Mouse (Mus musculus) ovary, postnatal 10 days (tissue): ENCODE data around the gene Umad1.

Experiments
- DNase-seq: peaks from one replicate; pipeline ENCODE4 v3.0.0; 2022; ENCODE audit warnings: low spot score

Gene Umad1

DNA sequence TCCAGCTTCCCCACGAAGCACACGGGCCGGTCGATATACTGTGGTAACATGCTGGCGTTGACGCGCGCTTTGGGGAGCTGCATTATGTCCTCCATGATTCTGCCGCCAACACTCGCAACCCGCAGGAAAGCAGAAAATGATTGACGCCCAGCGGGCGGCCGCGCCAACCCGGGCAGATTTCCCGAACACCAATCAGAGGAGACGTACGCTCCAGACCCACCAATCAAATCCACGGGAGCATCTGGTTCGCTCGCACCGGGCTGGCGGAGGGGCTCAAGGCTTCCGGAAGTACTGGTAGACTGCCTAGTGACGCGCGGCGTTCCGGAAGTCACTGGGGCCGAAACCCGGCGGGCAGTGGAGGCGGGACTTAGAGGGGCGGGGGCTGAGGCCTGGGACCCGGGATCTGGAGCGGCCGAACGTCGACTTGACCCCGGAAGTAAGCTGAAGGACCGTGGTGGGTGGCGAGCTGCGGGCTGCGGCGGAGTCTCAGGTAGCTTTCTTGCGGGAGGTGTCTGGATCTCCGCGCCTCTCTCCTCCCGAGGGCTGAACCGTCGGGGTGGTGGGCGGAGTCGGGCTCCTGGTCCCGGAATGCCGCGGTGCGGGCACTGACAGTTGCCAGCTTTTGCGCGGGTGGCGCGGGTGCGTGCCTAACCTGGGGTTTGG lies at the start of gene Umad1, which contains the start of the genes Rpa3 and Gm45062:
Gene Umad1 (plus strand): TSS at position 285 of the 663 bp plus-strand sequence.
Gene Rpa3 (minus strand): TSS at position 170 of the 663 bp plus-strand sequence.
Gene Gm45062 (plus strand): TSS at position 447 of the 663 bp plus-strand sequence.
- DNase-seq, result peak; percentile 90

DNA sequence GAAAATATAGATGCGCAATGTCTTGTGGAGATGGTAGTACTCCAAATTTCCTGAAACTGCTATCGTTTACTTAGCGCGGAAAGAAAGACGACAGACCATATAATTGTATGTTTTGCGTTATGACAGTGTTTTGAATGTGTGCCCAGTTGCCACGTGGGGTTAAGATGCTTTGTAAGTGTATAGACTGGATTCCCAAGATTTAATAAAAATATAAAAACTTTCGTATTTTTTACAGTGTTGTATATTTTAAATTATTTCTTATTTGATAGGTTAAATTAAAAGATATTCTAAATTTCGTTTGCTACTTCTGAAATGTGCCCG lies 49.3 kb upstream of the Umad1 start:
- DNase-seq, result no peak

DNA sequence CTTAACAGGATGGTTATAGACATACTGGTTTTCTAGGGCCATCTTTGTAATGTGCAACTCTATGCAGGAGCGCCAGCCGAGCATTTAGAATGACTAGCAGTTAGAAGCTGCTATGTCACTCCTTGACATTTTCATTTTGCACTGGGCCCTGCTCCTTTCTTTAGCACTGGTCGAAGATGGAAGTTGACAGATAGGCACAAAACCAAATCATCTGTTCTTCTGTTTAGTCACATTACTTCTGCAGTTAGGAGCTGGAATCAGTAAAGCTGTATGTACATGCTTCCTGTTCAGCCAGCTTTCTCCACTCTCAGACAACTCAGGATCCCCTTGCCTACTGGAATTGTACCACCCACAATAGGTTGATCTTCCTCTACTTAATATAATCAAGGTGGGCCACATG lies 48.4 kb upstream of the Umad1 start:
- DNase-seq, result no peak

DNA sequence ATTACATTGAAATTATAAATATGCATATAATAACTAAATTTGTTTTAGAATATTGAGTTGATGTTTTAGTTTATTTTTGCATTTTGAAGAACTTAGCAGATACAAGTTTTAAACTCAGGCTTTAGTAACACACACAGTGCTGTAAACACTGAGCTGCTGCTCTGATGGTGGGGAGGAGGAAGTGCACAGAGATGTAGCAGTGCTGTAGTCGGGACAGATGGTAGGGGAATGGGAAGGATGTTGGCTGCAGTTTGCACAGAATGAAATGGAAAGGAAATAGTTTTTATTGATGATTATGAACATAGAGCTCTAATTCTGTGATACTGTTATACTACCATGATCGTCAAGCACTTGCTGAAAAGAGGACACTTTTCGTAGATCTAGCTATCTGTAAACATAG lies 32.1 kb upstream of the Umad1 start:
- no peak for DNase-seq

DNA sequence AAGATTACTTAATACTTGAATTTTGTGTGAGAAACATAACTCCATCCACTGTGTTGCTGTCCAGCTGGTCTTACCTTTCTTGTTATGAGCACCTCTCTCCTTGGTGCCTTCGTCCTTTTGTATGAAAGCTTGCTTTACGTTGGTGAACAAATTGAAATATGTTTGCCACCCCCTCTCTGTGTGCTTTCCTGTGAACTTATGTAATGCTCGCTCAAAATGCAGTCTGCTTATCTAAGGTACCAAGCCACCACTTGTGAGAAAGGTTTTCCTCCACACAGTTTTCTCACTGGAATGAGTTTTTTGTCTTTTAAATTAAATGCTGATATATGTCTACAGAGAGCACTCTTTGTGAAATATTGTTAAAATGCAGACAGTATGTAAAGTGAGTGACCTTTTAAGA lies 30.5 kb upstream of the Umad1 start:
- no peak for DNase-seq

DNA sequence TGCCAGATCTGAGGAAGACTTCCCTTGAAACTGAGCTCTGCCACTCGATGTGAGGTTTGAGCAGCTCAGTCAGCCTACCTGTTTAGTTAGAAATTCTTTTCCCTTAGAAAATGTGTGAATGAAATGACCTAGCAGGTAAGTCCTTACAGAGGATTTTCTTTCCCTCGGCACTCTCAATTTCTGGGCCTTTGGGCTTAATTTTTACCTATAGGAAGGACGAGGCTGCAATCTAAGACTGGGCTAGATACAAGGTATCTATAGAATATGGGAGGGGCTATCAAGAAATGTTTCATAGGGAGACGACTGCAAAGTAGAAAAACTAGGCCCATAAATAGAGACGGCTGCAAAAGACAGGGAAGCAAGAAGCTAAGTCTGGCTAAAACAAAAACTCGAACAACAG lies 772 bp upstream of the Umad1 start:
- no peak for DNase-seq

DNA sequence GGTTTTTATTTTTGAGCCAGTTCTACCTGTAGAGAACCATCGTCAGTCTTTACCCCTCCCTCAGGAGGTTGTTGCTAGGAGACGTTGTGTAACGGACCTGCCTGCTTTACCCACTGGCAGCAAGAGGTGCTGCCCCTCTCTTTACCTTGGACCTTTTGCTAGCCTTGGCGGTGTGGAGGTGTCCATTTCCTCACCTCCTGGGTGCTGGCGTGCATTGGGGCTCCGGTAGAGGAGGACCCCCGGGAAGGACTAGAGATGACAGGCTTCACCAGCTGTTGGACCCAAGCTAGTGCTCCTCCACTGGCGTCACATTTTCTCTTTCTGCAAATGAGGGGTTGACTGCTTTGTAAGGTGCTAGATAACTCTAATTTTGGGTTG lies 568 bp downstream of the Umad1 start:
- DNase-seq, result no peak

DNA sequence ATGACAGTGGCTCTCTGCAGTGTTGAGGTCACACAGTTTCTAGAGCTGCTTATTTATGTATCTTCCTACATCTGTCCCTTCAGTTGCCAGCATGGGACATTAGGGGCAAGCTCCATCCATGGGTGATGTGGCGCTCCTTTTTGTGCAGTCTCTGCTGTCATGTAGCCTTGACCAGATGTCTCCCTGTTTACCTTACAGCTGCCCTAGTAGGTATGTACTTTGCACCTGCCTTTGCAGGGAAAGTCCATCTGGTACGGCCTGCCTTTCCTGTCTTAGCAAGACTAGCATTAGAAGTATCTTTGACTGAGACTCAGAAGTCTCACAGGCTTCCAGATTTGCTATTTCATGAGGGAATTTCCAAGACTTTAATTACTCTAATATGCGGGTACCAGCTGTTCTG lies 12.0 kb downstream of the Umad1 start:
- DNase-seq, result no peak

DNA sequence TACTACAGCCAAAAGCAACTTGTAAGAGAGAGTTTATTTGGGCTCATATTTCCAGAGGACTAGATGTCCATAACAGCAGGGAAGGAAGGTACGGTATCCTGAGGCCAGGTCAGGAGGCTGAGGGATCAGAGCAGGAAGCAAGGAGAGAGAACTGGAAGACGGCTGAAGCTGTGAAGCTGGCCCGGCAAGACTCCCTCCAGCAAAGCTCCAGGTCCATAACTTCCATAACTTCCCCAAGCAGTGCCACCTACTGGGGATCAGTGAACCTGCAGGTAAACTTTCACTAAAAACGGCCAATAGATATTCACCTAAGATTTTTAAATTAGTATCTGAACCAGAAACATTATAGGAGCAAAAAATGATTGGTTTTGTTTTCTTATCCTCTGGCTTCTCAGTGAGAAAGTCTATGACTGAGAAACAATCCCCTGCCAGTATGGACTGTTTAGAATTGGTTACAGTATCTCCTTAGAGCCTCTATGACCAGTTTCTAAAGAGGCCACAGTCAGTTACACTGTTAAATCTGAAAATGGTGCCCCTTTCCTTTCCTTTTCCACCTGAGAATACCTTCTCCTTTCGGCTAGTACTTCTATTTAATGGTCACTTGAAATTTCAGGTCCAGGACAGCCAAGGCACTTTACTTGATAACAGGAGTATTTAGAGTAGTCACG lies 15.4 kb downstream of the Umad1 start:
- DNase-seq, result no peak

DNA sequence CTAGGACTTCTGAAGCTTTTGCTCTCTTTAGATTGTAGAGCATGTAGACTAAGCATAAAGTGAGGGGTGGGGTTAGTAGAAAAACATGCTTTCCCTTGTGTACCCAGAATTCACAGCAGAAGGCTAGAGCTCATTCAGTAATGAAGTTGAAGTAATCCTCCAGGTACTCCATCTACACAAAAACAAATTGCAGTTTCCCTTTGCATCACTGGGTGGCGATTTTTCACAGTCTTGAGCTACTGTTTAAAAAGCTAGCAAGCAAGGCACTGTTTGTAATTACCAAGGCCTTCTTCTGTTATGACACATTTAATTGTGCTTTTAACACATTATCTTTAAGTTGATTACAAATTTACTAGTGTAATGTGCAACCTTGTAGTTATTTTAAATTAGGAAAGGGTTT lies 16.0 kb downstream of the Umad1 start:
- DNase-seq, result peak; percentile 12

DNA sequence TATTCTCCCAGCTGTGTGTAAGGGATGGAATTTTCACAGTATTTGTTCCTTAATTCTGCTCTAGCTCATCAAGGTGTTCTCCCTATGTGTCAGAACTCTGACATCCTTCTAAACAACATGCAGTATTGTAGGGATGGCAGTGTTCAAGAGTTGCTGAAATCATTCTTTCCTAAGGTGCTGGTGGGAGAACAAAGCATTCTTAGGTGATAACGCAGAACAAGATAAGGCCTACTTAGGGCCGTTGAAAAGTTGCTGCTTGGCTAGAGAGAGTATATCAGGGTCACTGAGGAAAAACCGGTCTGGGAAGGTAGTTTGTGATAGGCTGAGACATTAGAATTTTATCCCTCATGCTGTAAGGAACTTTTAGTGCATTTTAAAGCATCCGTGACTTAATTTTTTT lies 17.3 kb downstream of the Umad1 start:
- no peak for DNase-seq

DNA sequence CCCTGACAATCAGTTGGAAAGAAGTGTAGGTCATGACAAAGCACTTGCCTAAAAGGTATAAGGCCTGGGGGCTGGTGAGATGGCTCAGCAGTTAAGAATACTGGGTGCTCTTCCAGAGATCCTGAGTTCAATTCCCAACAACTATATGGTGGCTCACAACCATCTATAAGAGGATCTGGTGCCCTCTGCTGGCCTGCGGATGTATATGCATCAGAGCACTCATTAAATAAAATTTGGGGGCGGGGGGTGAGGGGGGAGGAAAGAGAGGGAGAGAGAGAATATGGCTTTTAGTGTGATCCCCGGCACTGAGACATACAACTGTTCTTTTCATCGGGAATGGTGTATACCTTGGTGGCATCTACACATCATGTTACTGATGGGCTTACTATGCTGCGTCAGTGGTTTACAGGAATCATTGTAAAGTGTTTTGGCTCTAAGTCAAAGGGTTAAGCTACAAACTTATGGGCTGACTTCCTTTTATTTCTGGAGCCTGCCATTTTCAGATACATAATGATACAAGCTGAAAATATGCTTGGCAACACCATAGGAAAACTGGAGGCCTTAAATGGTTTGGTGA lies 19.4 kb downstream of the Umad1 start:
- DNase-seq, result no peak

DNA sequence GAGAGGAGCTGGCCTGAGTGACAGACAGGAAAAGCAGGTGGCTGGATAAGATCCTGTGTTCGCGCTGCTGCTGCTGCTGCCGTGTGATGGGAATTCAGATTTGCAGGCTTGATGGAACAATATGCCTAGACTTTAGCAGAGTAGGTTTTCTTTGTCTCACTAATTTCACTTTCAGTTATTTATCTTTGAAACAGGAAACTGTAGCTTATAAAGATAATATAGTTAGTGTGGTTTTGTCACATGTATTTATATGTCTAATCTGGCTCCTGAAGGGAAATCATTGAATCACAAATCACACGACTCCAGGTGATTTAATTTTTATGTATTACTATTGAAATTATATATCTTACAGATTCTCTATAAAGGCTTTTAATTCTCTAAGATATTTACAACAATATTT lies 24.2 kb downstream of the Umad1 start:
- no peak for DNase-seq

DNA sequence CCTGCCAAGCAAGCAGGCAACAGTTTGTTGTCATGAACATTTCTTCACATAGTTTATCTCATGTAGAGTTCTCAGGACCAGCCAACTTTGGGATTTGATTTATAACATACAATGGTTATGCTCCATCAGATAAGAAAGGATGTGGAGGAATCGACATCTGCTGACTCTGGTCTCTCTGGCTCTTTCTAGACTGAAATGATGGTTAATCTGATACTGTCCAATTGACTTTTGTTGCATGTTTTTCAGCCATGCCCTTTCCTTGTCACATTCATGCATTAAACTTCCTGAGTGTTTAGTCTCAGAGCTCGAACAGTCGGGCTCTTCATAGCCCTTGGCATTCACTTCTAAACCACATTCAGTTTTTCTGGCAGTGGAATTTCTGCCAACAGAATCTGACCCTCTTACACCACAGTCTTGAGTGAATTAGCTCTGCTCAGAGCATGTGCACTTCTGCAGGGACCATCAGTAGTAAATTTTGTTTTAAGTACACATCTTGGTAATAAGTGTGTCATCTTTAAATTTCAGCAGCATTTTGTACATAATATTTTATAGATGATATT lies 26.4 kb downstream of the Umad1 start:
- DNase-seq, result no peak

DNA sequence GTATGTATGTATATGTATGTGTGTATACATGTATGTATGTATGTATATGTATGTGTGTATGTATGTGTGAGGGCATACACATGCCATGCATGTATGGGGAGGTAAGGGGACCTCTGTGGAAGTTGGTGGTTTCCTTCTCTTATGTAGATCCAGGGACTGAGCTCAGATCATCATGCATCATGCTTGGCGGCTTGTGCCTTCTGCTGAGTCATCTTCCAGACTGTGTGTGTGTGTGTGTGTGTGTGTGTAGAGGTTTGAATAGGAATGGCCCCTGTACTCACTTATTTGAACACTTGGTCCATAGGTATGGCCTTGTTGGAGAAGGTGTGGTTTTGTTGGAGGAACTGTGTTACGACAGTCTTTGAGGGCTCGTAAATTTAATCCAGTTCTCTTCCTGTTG lies 27.1 kb downstream of the Umad1 start:
- no peak for DNase-seq

DNA sequence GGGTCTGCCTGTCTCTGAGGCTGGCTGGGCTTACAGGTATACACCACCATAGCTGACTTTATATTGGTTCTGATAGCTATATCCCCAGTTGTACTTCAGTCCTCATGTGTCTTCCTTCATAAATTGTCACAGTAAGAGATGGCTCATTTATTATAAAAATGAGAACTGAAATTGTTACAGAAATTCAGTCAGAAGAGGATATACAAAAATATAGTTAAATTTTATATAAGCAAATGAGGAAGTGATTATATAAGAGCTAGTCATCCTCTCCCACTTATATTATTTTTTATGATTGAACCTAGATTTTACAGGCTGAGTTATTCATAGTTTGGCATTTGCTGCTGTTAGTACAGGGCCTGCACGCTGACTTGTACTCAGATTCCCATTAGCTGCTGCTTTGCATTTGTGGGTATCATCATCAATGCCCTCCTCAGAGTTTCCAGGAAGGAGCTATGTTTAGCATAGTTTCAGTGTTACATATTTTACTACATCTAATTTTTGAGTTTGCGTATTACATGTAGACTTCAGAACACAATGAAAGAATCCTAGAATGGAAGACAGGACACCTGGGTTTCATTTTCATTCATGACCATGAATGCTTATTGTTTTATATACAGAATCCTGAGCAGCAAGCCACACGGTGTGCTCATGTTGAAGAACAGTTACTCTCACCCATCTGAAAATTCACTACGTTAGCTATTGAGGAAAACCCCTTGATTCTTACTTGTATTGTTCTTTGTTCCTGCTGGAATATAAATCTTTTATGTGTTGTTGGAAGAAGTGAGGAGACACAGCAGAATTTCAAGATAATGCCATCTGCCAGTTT lies 29.9 kb downstream of the Umad1 start:
- DNase-seq, result no peak

DNA sequence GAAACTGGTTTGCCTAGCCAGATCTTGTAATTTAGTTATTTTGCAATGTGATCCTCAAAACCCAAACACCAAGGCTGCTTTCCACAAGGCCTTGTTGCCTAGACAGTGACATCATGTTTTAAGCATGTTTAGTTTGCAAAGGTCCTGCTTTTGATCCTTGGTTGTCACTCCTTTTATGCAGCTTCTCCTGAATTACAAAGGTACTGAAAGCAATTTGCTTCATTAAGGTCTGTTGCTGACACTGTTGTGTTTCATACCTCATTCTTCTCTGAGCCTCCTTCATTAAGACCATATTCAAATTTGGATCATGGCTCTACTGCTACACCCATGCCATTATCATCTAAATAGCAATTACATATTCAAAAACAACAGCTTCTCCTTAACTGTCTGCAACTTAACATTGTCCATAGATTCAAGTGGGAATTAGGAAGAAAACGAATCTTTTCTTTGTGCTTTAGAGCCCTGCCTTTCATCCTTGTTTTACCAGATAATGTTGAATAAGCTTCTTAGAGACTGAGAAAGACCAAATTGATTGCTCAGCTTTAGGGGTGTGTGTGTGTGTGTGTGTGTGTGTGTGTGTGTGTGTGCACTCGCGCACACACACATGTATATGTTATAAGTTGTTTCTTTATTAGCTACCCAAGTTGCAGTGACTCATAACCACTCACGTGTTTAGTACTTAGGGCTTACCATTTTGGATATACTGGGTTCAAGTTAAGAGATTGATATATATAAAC lies 35.1 kb downstream of the Umad1 start:
- no peak for DNase-seq

DNA sequence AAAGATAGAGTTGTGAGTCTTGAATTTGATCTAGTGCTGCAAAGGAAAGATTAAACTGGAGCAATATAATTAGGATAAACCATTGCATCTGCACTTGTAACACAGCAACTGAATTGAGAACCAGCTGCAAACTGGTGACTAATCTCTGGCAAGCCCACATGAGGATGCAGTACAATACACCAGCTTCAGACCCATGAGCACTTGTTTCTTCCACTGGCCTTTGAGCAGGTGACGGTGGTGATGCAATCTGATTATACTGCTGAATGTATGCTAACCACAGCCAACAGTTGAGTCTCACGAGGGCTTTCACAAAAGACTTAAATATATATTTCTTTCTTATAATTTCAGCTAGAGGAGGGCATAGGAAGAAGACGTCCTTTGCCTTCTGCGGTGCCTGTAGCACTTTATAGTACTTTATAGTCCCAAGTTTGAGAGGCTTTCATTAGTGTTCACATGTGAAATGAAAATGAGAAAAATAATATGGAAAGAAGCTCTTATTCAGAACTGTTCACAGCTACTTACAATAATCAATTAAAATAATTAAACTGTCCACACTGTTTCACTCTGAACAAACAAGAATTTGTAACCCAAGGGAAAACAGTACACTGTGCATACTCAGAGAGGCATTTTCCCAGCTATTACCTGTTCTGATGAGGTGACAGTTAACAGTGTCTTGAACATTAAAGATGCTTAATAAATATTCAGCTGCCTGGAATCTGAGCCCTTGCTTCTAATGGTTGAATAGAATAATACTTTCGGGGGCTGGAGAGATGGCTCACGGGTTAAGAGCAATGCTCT lies 40.2 kb downstream of the Umad1 start:
- DNase-seq, result no peak

DNA sequence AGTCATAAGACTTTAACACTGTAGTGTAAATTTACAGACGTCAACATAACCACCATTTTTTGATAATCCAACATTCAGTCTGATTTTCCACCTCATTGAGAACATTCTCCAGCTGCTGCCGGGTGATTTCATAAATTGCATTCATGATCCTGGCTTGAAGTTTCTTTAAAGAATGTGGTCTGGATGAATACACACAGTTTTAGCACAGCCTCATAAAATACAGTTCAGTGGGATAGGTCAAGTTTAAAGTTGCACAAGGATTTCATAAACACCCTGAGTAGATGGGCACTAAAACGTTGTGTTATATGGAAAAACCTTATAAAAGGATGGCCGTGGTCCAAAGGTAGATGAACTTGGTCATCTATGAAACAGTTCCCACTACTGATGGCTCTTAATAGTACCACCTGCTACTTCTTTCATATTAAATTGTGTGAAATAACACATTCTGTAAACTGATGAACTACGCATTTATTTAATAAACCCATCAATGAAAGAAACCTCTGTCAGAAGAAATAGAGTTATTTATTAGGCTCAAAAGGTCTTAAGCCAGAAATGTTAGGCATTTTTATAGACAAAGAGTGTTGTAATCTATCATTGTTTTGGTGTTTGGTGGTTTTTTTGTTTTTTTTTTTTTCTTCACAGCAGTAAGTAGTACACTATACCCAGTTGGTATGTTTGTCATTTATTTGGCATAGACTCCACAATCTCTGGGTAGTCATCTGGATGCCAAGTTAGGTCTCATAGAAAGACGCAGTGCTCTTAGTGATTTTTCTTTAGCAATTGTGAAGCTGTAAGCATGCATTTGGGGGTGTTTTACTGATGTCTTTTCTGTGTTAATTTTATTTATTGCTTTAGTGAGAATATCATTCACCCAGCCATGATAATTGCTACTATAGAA lies 49.0 kb downstream of the Umad1 start:
- no peak for DNase-seq

DNA sequence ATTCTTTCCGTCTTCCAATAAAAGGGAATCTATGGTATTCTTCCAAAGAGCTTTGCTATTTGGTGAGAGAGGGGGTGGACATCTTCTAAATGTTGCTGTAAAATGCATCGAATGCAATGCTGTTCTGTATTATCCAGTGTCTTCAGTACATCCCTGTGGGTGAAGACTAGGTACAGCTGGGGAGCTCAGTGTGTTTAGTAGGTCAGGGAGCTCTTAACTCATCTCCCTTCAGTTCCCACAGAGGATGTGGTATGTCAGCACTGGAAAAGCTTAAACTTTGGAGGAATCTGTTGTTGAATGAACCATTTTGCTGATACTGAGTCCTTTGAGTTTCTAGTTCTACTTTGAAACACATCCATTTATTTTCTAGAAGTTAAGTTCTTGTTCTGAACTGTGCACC lies 53.5 kb downstream of the Umad1 start:
- DNase-seq, result no peak
